Mouse (Mus musculus) kidney, adult 2 months (tissue): ENCODE results near the gene Tgfbi.

Experiments
- CTCF ChIP-seq: fragments of 200-500 bp; conservative IDR thresholded peaks from 2 replicates; pipeline ENCODE4 v1.5.1; 2011; ENCODE audit warnings: low read depth, mild to moderate bottlenecking, control low read depth, low read length, moderate library complexity, mixed read lengths; ENCODE audit not compliant: insufficient read depth, insufficient read length
- POLR2A ChIP-seq: fragments of 200-500 bp; IDR thresholded peaks from one replicate; pipeline ENCODE4 v1.6.1; 2011; ENCODE audit warnings: low read depth, low read length, control low read depth

DNA sequence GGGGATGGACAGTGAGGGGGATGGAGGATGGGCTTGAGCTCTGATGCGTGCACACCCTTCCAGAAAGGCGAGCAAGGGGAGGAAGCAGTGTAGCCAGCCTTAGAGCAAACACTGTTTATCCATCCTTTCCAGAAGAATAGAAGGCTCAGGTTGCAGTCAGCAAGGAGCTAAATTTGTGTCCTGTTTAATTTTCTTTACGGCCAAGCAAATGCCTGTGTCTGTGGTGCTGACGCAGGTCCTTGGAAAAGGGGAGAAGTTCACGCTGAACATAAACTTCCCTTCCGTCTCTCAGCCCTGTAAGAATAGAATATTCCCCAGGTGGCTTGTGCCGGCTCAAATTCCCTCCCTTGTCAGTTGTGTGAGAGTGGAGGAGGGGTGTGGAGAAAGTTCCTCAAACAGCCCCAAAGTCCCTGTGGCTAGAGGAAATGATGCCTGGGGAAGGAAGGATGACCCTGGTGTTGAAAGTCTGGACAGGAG, 24.9 kb downstream of the Tgfbi start:
- no peak for TF ChIP-seq CTCF
- TF ChIP-seq POLR2A = no peak
